Mouse (Mus musculus): Measurements from ENCODE around the gene Ifnar2. TPM values are rescaled to one million over a fixed set of nuclear protein-coding genes. Genes with fewer than 3 reads are reported as not detected.

The Ifnar2 gene
- polyA plus RNA-seq, 1 experiment from 2014 or later = 45.7 TPM

GRCm38 (mm10) chr16:91441811-91442240 is 69.2 kb downstream of the Ifnar2 start:
- Histone ChIP-seq H3K9me3 (ENCODE audit: control insufficient read depth, low read length) (no peaks in the 10 kb centered on the region), H3K27me3 (replicated peaks; ENCODE audit: control insufficient read depth, insufficient read depth, low read length) (no peaks in the 10 kb centered on the region), H3K4me1 (ENCODE audit: control insufficient read depth, insufficient read depth, low read length) (0 out of 2 replicates have a peak, but pooled peaks cover under 1% of the 10 kb centered on the region), H3K4me3 (ENCODE audit: low read length) (no peak overlapping the region), H3K27ac (ENCODE audit: low read length) (peak overlapping the region; percentile 27; the same call in 1 of the 2 replicates), H3K9ac (ENCODE audit: low read depth, low read length) (no peak overlapping the region), H3K36me3 (ENCODE audit: control insufficient read depth, insufficient read depth, low read length) (no peaks in the 10 kb centered on the region), H3K4me2 (ENCODE audit: low read depth, low read length) (no peak overlapping the region)
- peak; percentile 95 for ATAC-seq
- WGBS = 72% methylated on average over 7 of the region's 7 CpGs

GRCm38 (mm10) chr16:91442446-91442845 is 69.9 kb downstream of the Ifnar2 start:
- H3K4me3 ChIP-seq (ENCODE audit: low read length) = no peak overlapping the region
- no peaks in the 10 kb centered on the region for H3K9me3 ChIP-seq (ENCODE audit: control insufficient read depth, low read length)
- no peaks in the 10 kb centered on the region for H3K36me3 ChIP-seq (ENCODE audit: control insufficient read depth, insufficient read depth, low read length)
- H3K4me1 ChIP-seq (ENCODE audit: control insufficient read depth, insufficient read depth, low read length) = 0 out of 2 replicates have a peak, but pooled peaks cover 4% of the 10 kb centered on the region
- no peak overlapping the region for H3K9ac ChIP-seq (ENCODE audit: low read depth, low read length)
- no peak overlapping the region for H3K27ac ChIP-seq (ENCODE audit: low read length)
- 73% methylated on average over 4 of the region's 4 CpGs for WGBS
- H3K27me3 ChIP-seq (replicated peaks; ENCODE audit: control insufficient read depth, insufficient read depth, low read length) = no peaks in the 10 kb centered on the region
- H3K4me2 ChIP-seq (ENCODE audit: low read depth, low read length) = no peak overlapping the region
- ATAC-seq = peak; percentile 57; the same call in 1 of the 2 replicates

- Histone ChIP-seq H3K36me3 (ENCODE audit: control insufficient read depth, insufficient read depth, low read length) (no peaks in the 10 kb centered on the region), H3K4me2 (ENCODE audit: low read depth, low read length) (no peak overlapping the region), H3K4me1 (ENCODE audit: control insufficient read depth, insufficient read depth, low read length) (0 out of 2 replicates have a peak, but pooled peaks cover 4% of the 10 kb centered on the region), H3K4me3 (ENCODE audit: low read length) (no peak overlapping the region), H3K27ac (ENCODE audit: low read length) (no peak overlapping the region), H3K9me3 (ENCODE audit: control insufficient read depth, low read length) (no peaks in the 10 kb centered on the region), H3K9ac (ENCODE audit: low read depth, low read length) (no peak overlapping the region), H3K27me3 (replicated peaks; ENCODE audit: control insufficient read depth, insufficient read depth, low read length) (no peaks in the 10 kb centered on the region)
- WGBS = 81% methylated on average over 8 of the region's 8 CpGs
- ATAC-seq = no peak
Observed at GRCm38 (mm10) chr16:91443211-91443611, 70.6 kb downstream of the Ifnar2 start.

GRCm38 (mm10) chr16:91444847-91445246 is 72.3 kb downstream of the Ifnar2 start:
- no peak for ATAC-seq
- Histone ChIP-seq H3K36me3 (ENCODE audit: control insufficient read depth, insufficient read depth, low read length) (no peaks in the 10 kb centered on the region), H3K9me3 (ENCODE audit: control insufficient read depth, low read length) (no peaks in the 10 kb centered on the region), H3K27ac (ENCODE audit: low read length) (no peak overlapping the region), H3K4me1 (ENCODE audit: control insufficient read depth, insufficient read depth, low read length) (0 out of 2 replicates have a peak, but pooled peaks cover 4% of the 10 kb centered on the region), H3K27me3 (replicated peaks; ENCODE audit: control insufficient read depth, insufficient read depth, low read length) (no peaks in the 10 kb centered on the region), H3K9ac (ENCODE audit: low read depth, low read length) (no peak overlapping the region), H3K4me2 (ENCODE audit: low read depth, low read length) (no peak overlapping the region), H3K4me3 (ENCODE audit: low read length) (no peak overlapping the region)
- WGBS = 82% methylated on average over 4 of the region's 4 CpGs

GRCm38 (mm10) chr16:91445566-91445965 is 73.0 kb downstream of the Ifnar2 start:
- Histone ChIP-seq H3K4me3 (ENCODE audit: low read length) (no peak overlapping the region), H3K9ac (ENCODE audit: low read depth, low read length) (no peak overlapping the region), H3K36me3 (ENCODE audit: control insufficient read depth, insufficient read depth, low read length) (no peaks in the 10 kb centered on the region), H3K9me3 (ENCODE audit: control insufficient read depth, low read length) (no peaks in the 10 kb centered on the region), H3K27me3 (replicated peaks; ENCODE audit: control insufficient read depth, insufficient read depth, low read length) (no peaks in the 10 kb centered on the region), H3K4me2 (ENCODE audit: low read depth, low read length) (no peak overlapping the region), H3K4me1 (ENCODE audit: control insufficient read depth, insufficient read depth, low read length) (0 out of 2 replicates have a peak, but pooled peaks cover 4% of the 10 kb centered on the region), H3K27ac (ENCODE audit: low read length) (no peak overlapping the region)
- 71% methylated on average over 5 of the region's 5 CpGs for WGBS
- no peak for ATAC-seq

GRCm38 (mm10) chr16:91446778-91447511 is 74.4 kb downstream of the Ifnar2 start:
- Histone ChIP-seq H3K9ac (ENCODE audit: low read depth, low read length) (no peak overlapping the region), H3K27ac (ENCODE audit: low read length) (no peak overlapping the region), H3K27me3 (replicated peaks; ENCODE audit: control insufficient read depth, insufficient read depth, low read length) (no peaks in the 10 kb centered on the region), H3K4me3 (ENCODE audit: low read length) (no peak overlapping the region), H3K9me3 (ENCODE audit: control insufficient read depth, low read length) (no peaks in the 10 kb centered on the region), H3K36me3 (ENCODE audit: control insufficient read depth, insufficient read depth, low read length) (no peaks in the 10 kb centered on the region), H3K4me1 (ENCODE audit: control insufficient read depth, insufficient read depth, low read length) (0 out of 2 replicates have a peak, but pooled peaks cover 4% of the 10 kb centered on the region), H3K4me2 (ENCODE audit: low read depth, low read length) (no peak overlapping the region)
- WGBS = 70% methylated on average over 8 of the region's 8 CpGs
- 0 out of 2 replicates have a peak, but pooled peaks have one; percentile 11 for ATAC-seq

GRCm38 (mm10) chr16:91447512-91447900 is 74.9 kb downstream of the Ifnar2 start:
- 0 out of 2 replicates have a peak, but pooled peaks cover 4% of the 10 kb centered on the region for H3K4me1 ChIP-seq (ENCODE audit: control insufficient read depth, insufficient read depth, low read length)
- no peaks in the 10 kb centered on the region for H3K27me3 ChIP-seq (replicated peaks; ENCODE audit: control insufficient read depth, insufficient read depth, low read length)
- no peak overlapping the region for H3K4me3 ChIP-seq (ENCODE audit: low read length)
- no peak overlapping the region for H3K9ac ChIP-seq (ENCODE audit: low read depth, low read length)
- no peak overlapping the region for H3K27ac ChIP-seq (ENCODE audit: low read length)
- H3K36me3 ChIP-seq (ENCODE audit: control insufficient read depth, insufficient read depth, low read length) = no peaks in the 10 kb centered on the region
- WGBS = 77% methylated on average over 6 of the region's 6 CpGs
- H3K4me2 ChIP-seq (ENCODE audit: low read depth, low read length) = no peak overlapping the region
- no peaks in the 10 kb centered on the region for H3K9me3 ChIP-seq (ENCODE audit: control insufficient read depth, low read length)
- 0 out of 2 replicates have a peak, but pooled peaks have one; percentile 17 for ATAC-seq

- Histone ChIP-seq H3K9me3 (ENCODE audit: control insufficient read depth, low read length) (no peaks in the 10 kb centered on the region), H3K4me1 (ENCODE audit: control insufficient read depth, insufficient read depth, low read length) (0 out of 2 replicates have a peak, but pooled peaks cover 4% of the 10 kb centered on the region), H3K27ac (ENCODE audit: low read length) (no peak overlapping the region), H3K36me3 (ENCODE audit: control insufficient read depth, insufficient read depth, low read length) (no peaks in the 10 kb centered on the region), H3K4me2 (ENCODE audit: low read depth, low read length) (no peak overlapping the region), H3K27me3 (replicated peaks; ENCODE audit: control insufficient read depth, insufficient read depth, low read length) (no peaks in the 10 kb centered on the region), H3K4me3 (ENCODE audit: low read length) (no peak overlapping the region), H3K9ac (ENCODE audit: low read depth, low read length) (no peak overlapping the region)
- WGBS = 94% methylated on average over 5 of the region's 5 CpGs
- ATAC-seq = 0 out of 2 replicates have a peak, but pooled peaks have one; percentile 24
Observed at GRCm38 (mm10) chr16:91448088-91448487, 75.5 kb downstream of the Ifnar2 start.

GRCm38 (mm10) chr16:91448895-91449294 is 76.3 kb downstream of the Ifnar2 start:
- H3K27me3 ChIP-seq (replicated peaks; ENCODE audit: control insufficient read depth, insufficient read depth, low read length) = no peaks in the 10 kb centered on the region
- H3K27ac ChIP-seq (ENCODE audit: low read length) = no peak overlapping the region
- 0 out of 2 replicates have a peak, but pooled peaks cover 4% of the 10 kb centered on the region for H3K4me1 ChIP-seq (ENCODE audit: control insufficient read depth, insufficient read depth, low read length)
- H3K4me3 ChIP-seq (ENCODE audit: low read length) = no peak overlapping the region
- no peaks in the 10 kb centered on the region for H3K9me3 ChIP-seq (ENCODE audit: control insufficient read depth, low read length)
- no peaks in the 10 kb centered on the region for H3K36me3 ChIP-seq (ENCODE audit: control insufficient read depth, insufficient read depth, low read length)
- 84% methylated on average over 7 of the region's 7 CpGs for WGBS
- no peak overlapping the region for H3K9ac ChIP-seq (ENCODE audit: low read depth, low read length)
- H3K4me2 ChIP-seq (ENCODE audit: low read depth, low read length) = no peak overlapping the region
- no peak for ATAC-seq

Measured in intestine, embryonic 16.5 days (tissue).